Mouse (Mus musculus): Measurements from ENCODE around the gene Sipa1l1. TPM values are rescaled to one million over a fixed set of nuclear protein-coding genes. Genes with fewer than 3 reads are reported as not detected.

Sipa1l1 gene
- polyA plus RNA-seq, 1 experiment: 0.13 TPM

- H3K9me3 ChIP-seq (ENCODE audit: control insufficient read depth, low read length): no peaks in the 10 kb centered on the region
- TF ChIP-seq GATA1 (IDR thresholded peaks at IDR 0.05; ENCODE audit: low read length) (no peak), TAL1 (IDR thresholded peaks at IDR 0.05; ENCODE audit: low read length) (no peak)
- no peaks in the 10 kb centered on the region for H3K4me1 ChIP-seq (ENCODE audit: control insufficient read depth)
- no peaks in the 10 kb centered on the region for H3K27me3 ChIP-seq (ENCODE audit: control insufficient read depth)
- no peaks in the 10 kb centered on the region; the same call in 1 of the 2 replicates for H3K36me3 ChIP-seq (ENCODE audit: control insufficient read depth)
- H3K4me3 ChIP-seq (replicated peaks): no peak overlapping the region
These were observed 240.8 kb downstream of the Sipa1l1 start for GRCm38 (mm10) chr12:82409686-82410472.

- TF ChIP-seq GATA1 (IDR thresholded peaks at IDR 0.05; ENCODE audit: low read length): no peak
- TF ChIP-seq TAL1 (IDR thresholded peaks at IDR 0.05; ENCODE audit: low read length): no peak
- Histone ChIP-seq H3K27me3 (ENCODE audit: control insufficient read depth) (no peaks in the 10 kb centered on the region), H3K36me3 (ENCODE audit: control insufficient read depth) (peaks cover 2% of the 10 kb centered on the region; the same call in 1 of the 2 replicates), H3K4me1 (ENCODE audit: control insufficient read depth) (no peaks in the 10 kb centered on the region), H3K9me3 (ENCODE audit: control insufficient read depth, low read length) (no peaks in the 10 kb centered on the region), H3K4me3 (replicated peaks) (no peak overlapping the region)
These were observed 243.3 kb downstream of the Sipa1l1 start for GRCm38 (mm10) chr12:82412291-82413032.

GRCm38 (mm10) chr12:82415690-82416364 lies 246.7 kb downstream of the Sipa1l1 start:
- Histone ChIP-seq H3K4me3 (replicated peaks) (no peak overlapping the region), H3K4me1 (ENCODE audit: control insufficient read depth) (no peaks in the 10 kb centered on the region), H3K27me3 (ENCODE audit: control insufficient read depth) (no peaks in the 10 kb centered on the region), H3K9me3 (ENCODE audit: control insufficient read depth, low read length) (no peaks in the 10 kb centered on the region), H3K36me3 (ENCODE audit: control insufficient read depth) (peaks cover 2% of the 10 kb centered on the region; the same call in 1 of the 2 replicates)
- TF ChIP-seq TAL1 (IDR thresholded peaks at IDR 0.05; ENCODE audit: low read length) (no peak), GATA1 (IDR thresholded peaks at IDR 0.05; ENCODE audit: low read length) (no peak)

- H3K4me3 ChIP-seq (replicated peaks): no peak overlapping the region
- TF ChIP-seq GATA1 (IDR thresholded peaks at IDR 0.05; ENCODE audit: low read length) (no peak), TAL1 (IDR thresholded peaks at IDR 0.05; ENCODE audit: low read length) (no peak)
These were observed 249.9 kb downstream of the Sipa1l1 start for GRCm38 (mm10) chr12:82419027-82419426.

GRCm38 (mm10) chr12:82424783-82425182 lies 255.7 kb downstream of the Sipa1l1 start:
- TF ChIP-seq TAL1 (IDR thresholded peaks at IDR 0.05; ENCODE audit: low read length): no peak
- Histone ChIP-seq H3K36me3 (ENCODE audit: control insufficient read depth) (peaks cover 7% of the 10 kb centered on the region), H3K4me3 (replicated peaks) (no peak overlapping the region), H3K27me3 (ENCODE audit: control insufficient read depth) (no peaks in the 10 kb centered on the region), H3K4me1 (ENCODE audit: control insufficient read depth) (no peaks in the 10 kb centered on the region), H3K9me3 (ENCODE audit: control insufficient read depth, low read length) (no peaks in the 10 kb centered on the region)

More at GRCm38 (mm10) chr12:82419027-82419426, 249.9 kb downstream of the Sipa1l1 start:
- H3K9me3 ChIP-seq (ENCODE audit: control insufficient read depth, low read length): no peaks in the 10 kb centered on the region
- H3K36me3 ChIP-seq (ENCODE audit: control insufficient read depth): peaks cover 2% of the 10 kb centered on the region; the same call in 1 of the 2 replicates
- H3K27me3 ChIP-seq (ENCODE audit: control insufficient read depth): no peaks in the 10 kb centered on the region
- no peaks in the 10 kb centered on the region for H3K4me1 ChIP-seq (ENCODE audit: control insufficient read depth)

- TF ChIP-seq GATA1 (IDR thresholded peaks at IDR 0.05; ENCODE audit: low read length) (no peak), TAL1 (IDR thresholded peaks at IDR 0.05; ENCODE audit: low read length) (no peak)
- H3K36me3 ChIP-seq (ENCODE audit: control insufficient read depth): peaks cover 7% of the 10 kb centered on the region
- no peaks in the 10 kb centered on the region for H3K27me3 ChIP-seq (ENCODE audit: control insufficient read depth)
- H3K9me3 ChIP-seq (ENCODE audit: control insufficient read depth, low read length): no peaks in the 10 kb centered on the region
- no peaks in the 10 kb centered on the region for H3K4me1 ChIP-seq (ENCODE audit: control insufficient read depth)
- H3K4me3 ChIP-seq (replicated peaks): no peak overlapping the region
These were observed 256.7 kb downstream of the Sipa1l1 start for GRCm38 (mm10) chr12:82425853-82426252.

GRCm38 (mm10) chr12:82427416-82427815 lies 258.3 kb downstream of the Sipa1l1 start:
- TF ChIP-seq GATA1 (IDR thresholded peaks at IDR 0.05; ENCODE audit: low read length) (no peak), TAL1 (IDR thresholded peaks at IDR 0.05; ENCODE audit: low read length) (no peak)
- H3K4me1 ChIP-seq (ENCODE audit: control insufficient read depth): no peaks in the 10 kb centered on the region
- H3K4me3 ChIP-seq (replicated peaks): no peak overlapping the region
- peaks cover 7% of the 10 kb centered on the region for H3K36me3 ChIP-seq (ENCODE audit: control insufficient read depth)
- H3K27me3 ChIP-seq (ENCODE audit: control insufficient read depth): no peaks in the 10 kb centered on the region
- no peaks in the 10 kb centered on the region for H3K9me3 ChIP-seq (ENCODE audit: control insufficient read depth, low read length)

- Histone ChIP-seq H3K36me3 (ENCODE audit: control insufficient read depth) (peaks cover 7% of the 10 kb centered on the region), H3K27me3 (ENCODE audit: control insufficient read depth) (no peaks in the 10 kb centered on the region), H3K9me3 (ENCODE audit: control insufficient read depth, low read length) (no peaks in the 10 kb centered on the region), H3K4me1 (ENCODE audit: control insufficient read depth) (no peaks in the 10 kb centered on the region), H3K4me3 (replicated peaks) (no peak overlapping the region)
- TF ChIP-seq TAL1 (IDR thresholded peaks at IDR 0.05; ENCODE audit: low read length): no peak
- no peak for TF ChIP-seq GATA1 (IDR thresholded peaks at IDR 0.05; ENCODE audit: low read length)
These were observed 259.3 kb downstream of the Sipa1l1 start for GRCm38 (mm10) chr12:82428466-82428865.

- TF ChIP-seq GATA1 (IDR thresholded peaks at IDR 0.05; ENCODE audit: low read length) (no peak), TAL1 (IDR thresholded peaks at IDR 0.05; ENCODE audit: low read length) (no peak)
- Histone ChIP-seq H3K9me3 (ENCODE audit: control insufficient read depth, low read length) (no peaks in the 10 kb centered on the region), H3K36me3 (ENCODE audit: control insufficient read depth) (no peaks in the 10 kb centered on the region; the same call in 1 of the 2 replicates), H3K4me1 (ENCODE audit: control insufficient read depth) (no peaks in the 10 kb centered on the region), H3K4me3 (replicated peaks) (no peak overlapping the region), H3K27me3 (ENCODE audit: control insufficient read depth) (no peaks in the 10 kb centered on the region)
These were observed 264.2 kb downstream of the Sipa1l1 start for GRCm38 (mm10) chr12:82433311-82433710.

Measured in erythroblast, embryonic 14.5 days (primary cell).